Mouse (Mus musculus) testis, postnatal 10 days (tissue): Measurements from ENCODE around the gene Sltm.
"Not testable (repeated sequence)": the region's sequence is repeated elsewhere in the genome, so short reads cannot be mapped to it uniquely, and the experiment has no call there.

Source experiments
- DNase-seq: peaks from one replicate; pipeline ENCODE4 v3.0.0; 2021; ENCODE audit warnings: low spot score

Sltm gene

DNA sequence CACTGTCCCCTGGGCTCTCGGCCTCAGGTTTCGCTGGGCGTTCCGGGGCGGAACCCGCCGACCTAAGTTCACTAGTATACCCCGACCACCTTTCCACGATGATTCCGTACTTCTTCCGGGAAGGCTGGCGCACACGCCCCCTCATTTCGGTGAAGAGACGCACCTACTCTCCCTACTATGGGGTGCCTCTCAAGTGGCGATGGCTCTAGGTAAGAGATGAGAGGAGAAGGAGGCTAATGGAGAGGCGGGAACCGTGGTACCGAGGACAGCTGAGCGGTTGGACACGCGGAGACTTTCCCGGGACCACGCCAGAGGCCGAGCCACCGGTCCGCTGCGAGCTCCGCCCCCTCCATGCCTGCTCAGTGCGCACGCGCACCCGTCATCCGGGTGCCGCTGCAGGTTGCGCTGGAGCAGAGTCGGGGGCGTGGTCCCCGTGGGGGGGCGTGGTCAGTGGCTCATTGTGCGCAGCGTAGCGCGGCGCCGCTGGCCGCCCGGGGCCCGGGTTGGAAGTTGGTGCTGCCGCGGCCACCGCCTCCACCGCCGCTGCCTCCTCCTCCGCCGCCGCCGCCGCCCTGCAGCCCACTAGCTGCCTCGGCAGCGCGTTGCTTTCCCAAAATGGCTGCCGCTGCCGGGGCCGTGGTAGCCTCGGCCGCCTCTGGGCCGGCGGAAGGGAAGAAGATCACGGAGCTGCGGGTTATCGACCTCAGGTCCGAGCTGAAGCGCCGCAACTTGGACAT lies at the start of gene Sltm:
Sltm (plus strand) TSS at position 450 of the 737 bp plus-strand sequence.
- DNase-seq, result peak; percentile 100

DNA sequence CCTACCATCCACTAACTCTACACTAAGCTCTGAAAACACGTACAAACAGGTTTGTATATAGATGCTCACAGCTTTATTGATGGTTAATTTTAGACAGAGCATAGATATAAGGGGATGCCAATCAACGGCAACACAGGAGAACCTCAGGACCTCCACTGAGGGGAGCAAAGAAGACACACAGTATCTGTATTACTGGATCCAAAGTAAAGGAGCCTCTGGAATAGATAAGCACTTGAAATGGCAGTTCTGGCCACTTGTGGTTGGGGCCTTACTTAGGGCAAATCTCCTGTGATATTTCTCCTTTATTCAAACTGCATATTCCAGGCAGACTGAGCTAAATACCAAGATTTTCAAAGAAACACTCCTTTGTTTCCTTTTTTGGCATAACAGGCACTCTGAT lies 49.5 kb upstream of the Sltm start:
- DNase-seq, result no peak

DNA sequence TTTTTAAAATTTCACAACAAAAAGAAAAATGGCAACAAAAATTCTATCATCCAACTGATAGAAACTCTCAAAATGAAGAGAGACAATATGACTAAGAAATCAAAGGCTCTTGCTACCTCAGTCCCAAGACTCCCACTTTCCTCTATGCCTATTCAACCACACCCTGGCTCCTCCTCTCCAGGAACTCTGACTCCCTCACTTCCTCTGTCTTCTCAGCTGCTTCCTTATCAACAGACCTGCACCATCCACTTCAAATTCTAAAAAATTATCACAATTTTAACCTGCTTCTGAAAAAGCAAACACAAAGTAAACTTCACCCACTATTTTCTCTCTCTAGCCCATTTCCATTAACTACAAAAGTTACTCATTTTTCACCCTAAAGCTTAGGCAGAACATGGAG lies 45.6 kb upstream of the Sltm start:
- DNase-seq, result no peak

DNA sequence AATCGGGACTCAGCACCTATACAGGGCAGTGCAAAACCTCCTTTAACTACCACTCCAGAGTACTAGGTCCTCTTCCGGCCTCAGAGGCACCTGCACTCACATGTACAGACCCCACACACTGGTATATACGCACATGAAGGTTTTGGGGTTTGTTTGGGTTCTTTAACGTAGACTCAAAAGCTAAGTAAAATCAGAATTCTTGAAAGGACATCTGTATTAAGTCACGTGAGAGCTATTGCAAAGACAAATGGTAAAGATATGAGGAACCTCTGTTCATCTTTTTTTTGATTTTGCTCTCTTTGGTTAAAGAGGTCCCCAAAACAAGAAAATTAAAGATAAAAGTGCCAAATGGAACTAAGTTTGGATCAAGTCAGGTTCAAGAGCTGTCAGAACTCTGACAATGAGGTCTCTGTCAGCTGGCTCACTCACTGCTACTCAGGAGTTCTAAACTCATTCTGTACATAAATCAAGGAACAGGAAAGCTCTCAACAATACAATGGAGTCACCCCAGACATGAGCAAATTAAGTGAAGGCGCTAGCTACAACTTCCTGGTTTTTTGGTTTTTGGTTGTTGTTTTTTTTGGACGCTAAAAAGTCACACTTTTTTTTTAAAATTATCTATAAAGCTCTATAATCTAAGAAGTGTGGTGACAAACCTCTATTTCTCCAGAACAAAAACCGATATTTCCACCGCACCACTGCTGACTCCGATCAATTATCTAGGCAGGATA lies 40.1 kb upstream of the Sltm start:
- no peak for DNase-seq

DNA sequence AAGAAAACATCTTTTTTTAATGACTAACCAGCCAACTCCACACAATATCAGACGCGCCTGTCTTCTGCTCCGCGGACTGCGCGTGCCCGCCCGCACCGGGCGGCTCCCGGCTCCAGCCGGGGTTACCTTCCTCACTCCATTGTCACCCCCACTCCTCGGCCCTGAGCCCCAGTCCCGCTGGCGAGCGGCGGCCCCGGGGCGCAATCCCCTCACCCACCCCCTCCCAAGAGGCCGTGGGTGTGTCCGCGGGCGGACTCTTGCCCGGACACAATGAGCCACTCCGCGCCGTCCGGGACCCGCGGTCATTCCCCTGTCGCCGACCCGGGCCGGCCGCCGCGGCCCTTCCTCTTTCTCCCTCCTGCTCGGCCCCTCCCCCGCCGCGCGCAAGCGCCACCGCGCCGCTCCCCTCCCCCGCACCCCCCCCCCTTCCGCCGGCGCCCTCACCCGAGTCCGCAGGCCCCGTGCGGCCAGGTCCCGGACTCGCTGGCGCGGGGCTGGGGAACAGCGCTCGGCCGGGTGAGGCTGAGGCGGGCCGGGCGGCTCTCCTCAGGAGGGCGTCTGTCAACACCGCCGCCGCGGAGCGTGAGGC lies 39.4 kb upstream of the Sltm start:
- peak; percentile 84 for DNase-seq

DNA sequence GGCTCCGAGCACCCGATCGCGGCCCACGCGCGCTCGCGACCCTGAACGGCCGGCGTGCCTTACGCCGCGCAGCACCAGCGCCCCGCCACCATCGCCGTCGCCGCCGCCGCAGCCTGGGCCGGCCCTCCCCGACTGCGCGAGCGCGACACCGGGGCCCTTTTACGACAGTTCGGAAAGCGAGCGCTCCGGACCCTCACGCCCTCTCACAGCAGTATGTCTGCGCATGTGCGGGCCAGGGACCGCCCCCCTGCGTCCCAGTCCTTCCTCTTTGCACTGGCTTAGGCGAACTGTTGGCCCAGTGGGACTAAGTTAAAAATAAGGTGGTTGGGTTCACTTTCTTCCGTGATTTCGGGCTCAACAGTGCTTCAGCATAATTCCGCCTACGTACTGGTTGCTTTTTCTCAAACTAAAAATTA lies 38.9 kb upstream of the Sltm start, which contains the start of gene Rnf111:
Rnf111 (minus strand) TSS at position 100 of the 416 bp plus-strand sequence.
- DNase-seq, result peak; percentile 98

DNA sequence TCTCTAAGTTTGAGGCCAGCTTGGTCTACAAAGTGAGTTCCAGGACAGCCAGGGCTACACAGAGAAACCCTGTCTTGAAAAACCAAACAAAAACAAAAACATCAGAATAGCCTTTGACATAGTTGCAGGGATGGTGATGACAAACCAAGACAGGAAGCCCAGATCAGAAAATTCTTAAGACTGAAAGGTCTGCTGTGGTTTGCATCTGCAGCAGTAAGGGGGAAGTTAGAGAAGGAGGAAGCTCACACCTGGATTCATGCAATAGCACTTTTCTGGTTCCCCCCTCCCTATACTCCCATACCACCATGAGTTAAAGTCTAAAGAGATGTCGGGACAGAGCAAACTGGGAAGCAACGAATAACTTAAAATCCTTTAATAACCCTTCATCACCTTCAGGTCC lies 36.4 kb upstream of the Sltm start:
- no peak for DNase-seq

DNA sequence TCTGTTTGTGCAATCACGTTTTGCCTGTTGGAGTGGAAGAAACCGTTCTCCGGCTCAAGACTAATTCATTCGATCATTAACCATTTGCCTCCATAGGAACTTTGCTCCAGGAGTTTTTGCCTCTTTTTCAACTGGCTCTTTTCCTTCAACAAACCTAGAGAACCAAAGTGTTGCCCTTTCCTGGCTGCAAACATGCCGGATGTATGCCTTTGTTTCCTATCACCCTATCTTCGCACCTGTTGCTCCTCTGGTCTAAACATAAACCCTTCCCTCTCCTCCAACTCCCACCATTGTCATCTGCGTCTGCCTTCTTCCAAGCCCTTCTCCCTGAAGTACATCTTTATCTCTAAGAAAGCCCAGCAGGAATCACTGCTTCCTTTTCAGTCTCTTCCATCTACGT lies 35.8 kb upstream of the Sltm start:
- DNase-seq, result no peak

DNA sequence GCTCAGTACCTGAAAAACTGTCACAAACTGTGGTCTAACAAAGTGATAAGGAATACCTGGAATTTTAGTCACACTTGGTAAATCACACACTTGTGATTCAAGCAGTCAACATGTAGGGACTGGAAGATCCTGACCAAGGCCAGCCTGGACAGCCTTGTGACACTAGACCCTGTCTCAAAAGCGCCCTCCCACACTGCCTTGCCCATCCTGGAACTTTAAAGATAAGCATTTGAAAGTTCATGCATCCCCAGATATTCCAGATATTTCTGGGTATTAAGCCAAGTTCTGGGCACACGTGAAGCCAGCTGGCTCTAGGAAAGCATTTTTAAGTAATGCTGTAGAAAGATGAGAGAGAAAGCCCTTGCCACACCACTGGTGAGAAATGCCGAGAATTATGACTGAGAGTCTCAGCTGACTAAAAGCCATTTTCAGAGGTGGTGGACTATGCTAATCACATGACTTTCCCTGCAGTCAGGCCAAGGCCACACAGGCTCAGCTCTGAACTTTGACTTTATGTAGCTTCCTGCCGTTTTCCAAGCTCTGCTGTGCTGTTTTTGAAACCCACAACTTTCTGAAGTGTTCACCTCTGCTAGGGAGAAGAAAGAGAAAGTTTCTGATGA lies 32.5 kb upstream of the Sltm start:
- DNase-seq, result no peak

DNA sequence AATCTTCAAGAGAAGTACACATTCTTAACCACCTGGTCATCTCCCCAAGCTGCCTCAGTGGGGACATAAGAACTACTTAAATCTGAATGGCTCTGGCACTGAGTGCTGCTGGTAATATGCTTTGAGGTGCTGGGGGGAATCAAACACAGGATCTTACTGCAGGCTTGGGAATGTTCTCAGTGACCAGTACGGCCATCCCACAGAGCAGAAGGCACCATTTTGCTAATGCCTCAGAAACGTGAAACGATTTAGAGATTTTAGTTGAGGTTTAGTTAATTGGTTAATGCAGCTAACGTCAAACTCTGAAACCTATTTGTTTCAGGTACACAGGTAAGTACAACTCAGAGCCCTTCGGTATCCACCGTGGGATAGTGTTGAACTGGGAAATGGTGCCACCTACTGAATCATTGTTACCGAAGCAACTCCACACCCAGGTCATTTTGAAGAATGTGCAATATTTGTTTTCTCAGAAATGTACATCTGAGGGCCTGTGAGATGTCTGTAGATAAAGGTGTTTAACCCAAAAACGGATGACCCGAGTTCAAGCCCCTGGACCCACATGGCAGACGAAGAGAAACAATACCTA lies 31.5 kb upstream of the Sltm start:
- DNase-seq, result no peak

DNA sequence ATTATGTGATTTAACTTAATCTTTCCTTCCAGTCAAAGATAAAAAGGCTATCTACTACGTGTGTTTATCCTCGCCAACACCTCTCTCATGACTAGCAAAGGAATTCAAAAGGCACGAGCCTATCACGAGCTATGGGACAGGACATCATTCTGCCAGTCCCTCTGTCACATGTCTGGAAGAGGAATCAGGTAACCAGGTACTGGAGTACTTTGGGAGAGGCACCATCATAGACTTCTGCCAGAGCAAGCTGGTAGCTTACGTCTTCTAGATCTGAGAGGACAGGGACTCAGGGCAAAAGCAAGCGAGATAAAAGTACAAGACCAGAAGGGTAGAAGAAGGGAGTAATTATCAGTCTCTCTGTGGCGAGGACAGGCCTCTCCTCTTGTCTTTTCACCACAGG lies 30.9 kb upstream of the Sltm start:
- DNase-seq, result no peak

DNA sequence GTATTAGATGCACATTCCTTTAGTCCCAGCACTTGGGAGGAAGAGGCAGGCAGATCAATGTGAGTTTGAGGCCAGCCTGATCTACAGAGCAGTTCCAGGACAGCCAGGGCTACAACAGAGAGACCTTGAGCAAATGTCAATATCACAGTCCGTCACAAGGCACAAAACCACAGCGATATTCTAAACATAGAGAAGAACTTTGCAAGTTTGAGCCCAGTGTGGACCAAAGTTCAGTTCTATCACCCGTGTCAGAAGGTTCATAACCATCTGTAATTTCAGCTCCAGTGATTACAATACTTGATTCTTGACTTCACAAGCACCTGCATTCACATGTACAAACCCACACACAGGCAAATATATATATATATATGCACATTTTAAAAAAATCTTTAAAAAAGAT lies 21.9 kb upstream of the Sltm start:
- no peak for DNase-seq

DNA sequence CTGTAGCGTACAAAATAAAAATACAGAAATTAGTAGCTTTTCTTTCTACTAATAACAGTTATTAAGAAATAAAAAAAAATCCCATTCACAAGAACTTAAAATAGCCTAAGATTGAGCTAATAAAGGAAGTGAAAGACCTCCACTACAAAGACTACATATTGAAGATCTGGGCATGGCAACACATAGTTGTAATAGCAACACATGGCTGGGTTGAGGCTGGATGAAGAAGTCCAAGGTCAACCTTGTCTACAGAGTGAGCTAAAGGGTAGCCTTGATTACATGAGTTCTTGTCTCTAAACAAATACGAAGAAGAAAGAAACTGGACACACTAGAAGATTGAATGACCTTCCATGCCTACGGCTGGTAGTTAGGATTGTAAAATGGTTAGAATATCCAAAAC lies 18.7 kb upstream of the Sltm start:
- no peak for DNase-seq

DNA sequence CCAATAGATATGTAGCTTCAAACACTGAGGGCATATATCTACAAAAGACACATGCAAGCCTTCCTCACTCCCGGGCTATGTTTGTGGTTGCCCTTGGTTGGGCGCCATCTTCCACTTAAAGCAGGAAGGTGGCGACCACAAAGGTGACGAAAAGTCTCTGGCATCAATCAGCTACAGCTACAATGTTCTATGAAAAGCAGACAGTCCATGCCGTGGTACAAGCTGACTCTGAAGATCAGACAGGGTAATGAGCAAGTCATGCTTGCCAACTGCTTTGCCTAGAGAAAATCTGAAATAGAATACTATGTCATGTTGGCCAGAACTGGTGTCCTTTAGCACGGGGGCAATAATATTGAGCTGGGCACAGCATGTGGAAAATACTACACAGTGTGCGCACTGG lies 18.2 kb upstream of the Sltm start:
- DNase-seq, result no peak

DNA sequence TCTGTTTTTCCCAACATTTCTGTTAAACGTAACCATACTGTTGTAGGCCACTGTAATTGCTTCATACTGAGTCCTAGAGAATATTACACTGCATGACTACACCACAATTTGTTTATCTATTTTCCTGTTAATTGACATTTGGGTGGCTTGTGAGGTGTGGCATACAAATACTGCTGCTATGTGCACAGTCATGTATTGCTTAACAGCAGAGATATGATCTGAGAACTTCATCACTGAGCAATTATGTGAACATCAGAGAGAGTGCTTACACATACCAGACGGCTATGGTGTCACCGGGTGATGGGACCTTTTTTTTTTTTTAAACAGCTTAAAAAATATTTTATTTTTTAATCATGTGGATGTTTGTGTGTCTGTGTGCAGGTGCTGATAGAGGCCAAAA lies 9.2 kb upstream of the Sltm start:
- no peak for DNase-seq

DNA sequence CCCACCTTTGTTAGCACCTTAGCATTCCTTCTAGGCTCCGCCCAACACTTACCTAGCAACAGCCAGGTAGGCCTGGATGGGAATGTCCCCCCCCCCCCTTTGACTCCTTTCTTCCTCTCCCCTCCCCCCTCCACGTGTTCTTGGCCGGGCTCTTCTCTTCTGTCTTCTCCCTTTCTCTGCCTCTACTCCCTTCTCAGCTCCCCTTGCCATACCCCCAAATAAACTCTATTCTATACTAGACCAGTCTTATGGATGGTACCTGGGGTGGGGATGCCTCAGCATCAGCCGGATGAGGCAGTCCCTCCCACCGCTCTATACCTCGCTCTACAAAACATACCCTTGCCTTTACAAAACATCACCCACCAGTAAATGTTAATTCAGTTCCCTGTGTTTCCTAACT lies 970 bp upstream of the Sltm start:
- DNase-seq, result no peak

DNA sequence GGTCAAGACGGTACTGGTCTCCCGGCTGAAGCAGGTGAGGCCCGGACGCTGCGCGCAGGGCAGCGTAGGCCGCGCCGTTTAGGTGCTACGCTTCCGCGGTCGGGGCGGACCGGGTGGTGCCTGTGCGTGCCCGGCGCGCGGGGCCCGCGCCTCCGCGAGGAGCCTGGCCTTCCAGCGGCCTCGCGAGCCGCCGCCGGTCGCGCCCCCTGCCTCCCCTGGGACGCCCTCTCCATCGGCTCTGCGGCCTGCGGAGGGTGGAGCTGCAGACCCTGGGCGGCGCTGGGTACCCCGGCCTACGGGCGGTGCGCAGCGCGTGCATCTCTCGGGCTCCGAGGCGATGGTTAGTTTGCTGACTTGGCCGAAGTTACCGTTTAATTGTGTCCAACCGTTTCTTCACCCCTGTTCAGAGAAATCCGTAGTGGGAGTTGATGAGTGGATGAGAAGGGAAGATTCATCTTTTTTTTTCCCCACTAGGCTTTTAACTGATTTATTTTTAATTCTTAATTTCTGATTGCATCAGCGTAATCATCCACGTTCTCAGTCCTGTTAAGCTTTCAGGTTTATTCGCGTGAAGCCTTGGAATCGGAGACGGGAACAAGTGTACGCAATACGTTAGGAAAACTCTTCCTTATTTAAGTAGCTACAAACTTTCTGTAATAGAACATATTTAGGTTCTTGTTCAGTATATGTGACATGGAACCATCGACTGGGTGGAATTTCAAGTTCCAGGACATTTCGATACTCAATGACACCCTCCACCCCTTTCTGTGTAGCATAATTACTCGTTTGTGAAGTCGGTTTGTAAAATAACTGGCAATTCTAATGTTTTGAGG lies 710 bp downstream of the Sltm start:
- DNase-seq, result peak; percentile 73

DNA sequence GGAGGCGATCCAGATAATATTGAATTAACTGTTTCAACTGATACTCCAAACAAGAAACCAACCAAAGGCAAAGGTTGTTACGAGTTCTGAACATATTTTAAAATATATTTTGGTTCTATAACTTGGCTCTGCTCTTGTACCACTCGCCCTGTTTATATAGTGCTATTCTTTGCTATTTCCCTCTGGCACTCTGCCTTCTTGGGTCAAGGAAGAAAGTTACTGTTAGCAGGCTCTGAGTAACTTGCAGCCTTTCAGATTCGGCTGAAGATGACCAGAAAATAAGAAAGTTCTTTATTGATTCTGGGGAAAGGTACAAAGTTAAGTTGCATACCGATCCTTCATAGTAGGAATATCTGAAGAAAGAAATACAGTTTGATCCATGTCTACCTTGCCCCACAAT lies 1.4 kb downstream of the Sltm start:
- DNase-seq, result no peak

DNA sequence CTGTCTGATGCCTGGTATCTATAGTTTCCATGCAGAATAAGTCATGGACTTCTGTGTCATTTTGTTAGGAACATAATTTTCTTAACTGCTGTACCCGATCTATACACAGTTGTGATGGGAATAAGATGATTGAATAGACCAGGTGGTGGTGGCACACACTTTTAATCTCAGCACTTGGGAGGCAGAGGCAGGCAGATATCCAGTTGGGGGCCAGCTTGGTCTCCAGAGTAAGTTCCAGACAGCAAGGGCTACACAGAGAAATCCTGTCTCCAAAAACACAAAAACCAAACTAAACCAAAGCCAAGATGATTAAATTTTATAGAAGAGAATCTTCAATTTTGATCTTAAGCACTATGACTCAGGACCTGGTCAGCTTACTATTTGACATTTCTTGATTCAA lies 2.3 kb downstream of the Sltm start:
- DNase-seq, result no peak

DNA sequence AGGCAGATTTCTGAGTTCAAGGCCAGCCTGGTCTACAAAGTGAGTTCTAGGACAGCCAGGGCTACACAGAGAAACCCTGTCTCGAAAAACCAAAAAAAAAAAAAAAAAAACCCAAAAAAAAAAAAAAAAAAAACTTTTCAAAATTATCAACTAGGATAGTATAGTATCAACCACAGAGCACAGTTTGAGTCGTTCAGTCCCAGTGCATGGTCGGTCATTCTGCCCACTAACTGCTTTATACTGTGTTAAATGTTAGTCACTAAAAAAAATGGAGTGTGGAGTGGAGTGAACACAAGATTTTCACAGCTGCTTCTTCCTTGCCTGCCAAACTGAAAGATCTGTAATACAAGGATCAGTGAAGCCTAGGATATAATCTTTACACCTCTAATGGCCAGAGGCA lies 4.0 kb downstream of the Sltm start:
- not testable (repeated sequence) for DNase-seq

DNA sequence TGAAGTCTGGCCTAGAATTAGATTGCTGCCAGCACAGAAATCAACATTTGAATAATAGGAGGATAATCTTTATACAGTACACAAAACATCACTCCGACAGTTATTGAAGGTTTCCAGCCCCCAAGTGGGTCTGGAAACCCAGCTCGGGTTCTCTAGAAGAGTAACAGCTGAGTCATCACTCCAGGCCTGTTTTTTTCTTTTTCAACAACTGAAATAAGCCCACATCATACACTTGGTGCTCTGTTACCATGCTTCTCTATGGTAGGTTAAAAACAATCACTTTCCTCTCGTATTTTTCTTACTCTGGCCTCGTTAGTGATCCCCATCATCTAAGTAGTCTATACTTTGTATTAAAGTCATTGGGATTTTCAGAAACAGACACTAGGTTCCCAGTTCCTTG lies 5.8 kb downstream of the Sltm start:
- no peak for DNase-seq

DNA sequence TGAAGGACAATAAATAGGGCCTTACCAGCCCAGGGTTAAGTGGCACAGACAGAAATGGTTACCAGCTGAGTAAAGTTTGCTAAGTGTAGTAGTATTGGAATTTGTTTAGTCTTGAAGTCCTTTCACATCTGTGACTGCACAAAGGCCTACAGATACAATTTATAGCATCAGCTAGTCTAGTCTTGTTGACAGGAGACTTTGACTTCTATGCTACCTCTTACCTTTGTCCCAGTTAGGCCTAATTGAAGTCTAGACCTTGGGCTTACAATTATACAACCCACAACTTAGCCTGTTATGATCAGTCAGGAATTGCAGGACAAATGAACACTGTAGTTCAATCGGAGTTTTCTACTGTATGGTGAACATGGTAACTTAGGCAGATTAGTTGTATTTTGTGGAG lies 9.0 kb downstream of the Sltm start:
- DNase-seq, result no peak
